Mouse (Mus musculus) forebrain, embryonic 13.5 days (tissue): ENCODE results near the gene Ccdc138. TPM values are rescaled to one million over a fixed set of nuclear protein-coding genes. Genes with fewer than 3 reads are reported as not detected.
"Not testable (repeated sequence)": the region's sequence is repeated elsewhere in the genome, so short reads cannot be mapped to it uniquely, and the experiment has no call there.

ENCODE experiments used
- ATAC-seq: fragments of 200-750 bp; cut with Nextera tagmentation; 2 replicates; pipeline ENCODE4 v1.8.0; 2017
- H3K27ac ChIP-seq: fragments of 300-500 bp; sonication (generic); 2 replicates; pipeline ENCODE4 v1.5.1; 2015; ENCODE audit warnings: inconsistent platforms, mild to moderate bottlenecking, moderate library complexity
- H3K27me3 ChIP-seq: fragments of 300-500 bp; sonication (generic); 2 replicates; pipeline ENCODE4 v1.6.1; 2015; ENCODE audit warnings: mild to moderate bottlenecking, inconsistent platforms
- H3K36me3 ChIP-seq: fragments of 300-500 bp; sonication (generic); 2 replicates; pipeline ENCODE4 v1.6.1; 2015; ENCODE audit warnings: mild to moderate bottlenecking, inconsistent platforms; ENCODE audit not compliant: poor library complexity, severe bottlenecking
- H3K4me1 ChIP-seq: fragments of 300-500 bp; sonication (generic); 2 replicates; pipeline ENCODE4 v1.6.1; 2015; ENCODE audit warnings: inconsistent platforms
- H3K4me2 ChIP-seq: fragments of 300-500 bp; sonication (generic); 2 replicates; pipeline ENCODE4 v1.6.1; 2015; ENCODE audit warnings: inconsistent platforms, mild to moderate bottlenecking, moderate library complexity
- H3K4me3 ChIP-seq: fragments of 300-500 bp; sonication (generic); 2 replicates; pipeline ENCODE4 v1.5.1; 2015; ENCODE audit warnings: mild to moderate bottlenecking, inconsistent platforms
- H3K9ac ChIP-seq: fragments of 300-500 bp; sonication (generic); 2 replicates; pipeline ENCODE4 v1.6.1; 2015; ENCODE audit warnings: mild to moderate bottlenecking, inconsistent platforms
- H3K9me3 ChIP-seq: fragments of 300-500 bp; sonication (generic); replicated peaks from 2 replicates; pipeline ENCODE4 v1.6.1; 2016; ENCODE audit warnings: inconsistent platforms
- WGBS: fragments of 180-500 bp; shearing (Covaris S2); methylation state at CpG from one replicate; pipeline ENCODE4 v1.1.7; 2015; 5-methylcytosine and 5-hydroxymethylcytosine counted together
- polyA plus RNA-seq: library from polyadenylated mRNA; unstranded; fragments of >200 nt; fragmentation: Nextera tagmentation; extraction: Ambion mirVana; gene quantifications from 2 replicates; pipeline ENCODE4 v1.2.1, GENCODE M21; 2015

The Ccdc138 gene
- polyA plus RNA-seq, 1 experiment from 2014 or later = 13.7 TPM

GRCm38 (mm10) chr10:58530896-58531790, 33.4 kb downstream of the Ccdc138 start:
- Histone ChIP-seq H3K4me3 (no peak overlapping the region), H3K9me3 (peaks cover 3% of the 10 kb centered on the region; the same call in 1 of the 2 replicates), H3K4me2 (no peak overlapping the region), H3K9ac (no peak overlapping the region), H3K36me3 (peaks cover 41% of the 10 kb centered on the region), H3K4me1 (no peaks in the 10 kb centered on the region), H3K27me3 (no peaks in the 10 kb centered on the region), H3K27ac (no peak overlapping the region)
- no peak for ATAC-seq
- WGBS = 77% methylated on average over 10 of the region's 10 CpGs

GRCm38 (mm10) chr10:58532177-58532576, 34.4 kb downstream of the Ccdc138 start:
- no peak for ATAC-seq
- no peak overlapping the region for H3K9ac ChIP-seq
- peaks cover 43% of the 10 kb centered on the region for H3K36me3 ChIP-seq
- H3K27me3 ChIP-seq = no peaks in the 10 kb centered on the region
- no peak overlapping the region for H3K4me3 ChIP-seq
- H3K27ac ChIP-seq = no peak overlapping the region
- peaks cover 3% of the 10 kb centered on the region; the same call in 1 of the 2 replicates for H3K9me3 ChIP-seq
- H3K4me2 ChIP-seq = no peak overlapping the region
- H3K4me1 ChIP-seq = no peaks in the 10 kb centered on the region
- 96% methylated on average over 2 of the region's 2 CpGs for WGBS

DNA sequence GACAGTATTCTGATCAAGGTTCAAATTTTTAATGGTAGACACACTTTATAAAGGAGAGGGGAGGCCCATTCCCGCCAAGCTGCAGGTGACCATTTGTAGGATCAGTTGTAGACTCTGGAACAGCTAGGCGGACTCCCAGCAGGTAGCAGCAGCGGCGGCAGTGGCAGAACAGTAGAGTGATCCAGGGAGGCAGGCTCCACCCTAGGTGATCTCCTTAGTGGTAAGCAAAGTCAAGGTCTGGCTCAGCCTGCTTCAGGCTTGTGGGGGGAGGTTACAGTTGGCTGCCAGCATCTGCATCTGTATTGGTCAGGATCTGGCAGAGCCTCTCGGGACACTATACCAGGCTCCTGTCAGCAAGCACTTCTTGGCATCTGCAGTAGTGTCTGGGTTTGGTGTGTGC, 38.5 kb downstream of the Ccdc138 start:
- not testable (repeated sequence) for ATAC-seq
- WGBS = 78% methylated on average over 5 of the region's 5 CpGs

GRCm38 (mm10) chr10:58540613-58541012, 42.9 kb downstream of the Ccdc138 start:
- Histone ChIP-seq H3K36me3 (peaks cover 31% of the 10 kb centered on the region), H3K9me3 (no peaks in the 10 kb centered on the region), H3K27ac (no peak overlapping the region), H3K27me3 (no peaks in the 10 kb centered on the region), H3K4me3 (no peak overlapping the region), H3K4me1 (no peaks in the 10 kb centered on the region), H3K9ac (no peak overlapping the region), H3K4me2 (no peak overlapping the region)
- 50% methylated on average over 13 of the region's 13 CpGs for WGBS
- peak; percentile 53 for ATAC-seq

More for the DNA sequence above, 38.5 kb downstream of the Ccdc138 start:
- not testable (repeated sequence) for H3K27me3 ChIP-seq, H3K4me2 ChIP-seq, H3K4me3 ChIP-seq, H3K27ac ChIP-seq, H3K9me3 ChIP-seq, H3K4me1 ChIP-seq, H3K9ac ChIP-seq
- H3K36me3 ChIP-seq = peaks cover 36% of the 10 kb centered on the region

DNA sequence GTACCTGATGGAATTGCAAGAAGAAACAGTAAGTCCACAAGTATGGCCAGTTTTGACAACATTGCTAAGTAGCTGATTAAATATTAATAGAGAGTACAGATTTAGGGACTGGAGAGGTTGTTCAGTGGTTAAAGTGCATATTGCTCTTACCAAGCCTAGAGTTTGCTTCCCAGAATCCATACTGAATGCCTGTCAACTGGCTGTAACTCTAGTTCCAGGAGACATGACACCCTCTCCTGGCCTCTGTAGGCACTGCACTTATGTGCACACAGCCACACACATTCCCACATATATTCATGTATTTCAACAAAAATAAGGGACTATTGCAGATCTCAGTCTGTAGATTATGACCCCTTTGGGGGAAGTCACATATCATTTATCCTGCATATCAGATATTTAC, 51.0 kb downstream of the Ccdc138 start:
- H3K9me3 ChIP-seq = no peaks in the 10 kb centered on the region
- no peak for ATAC-seq

DNA sequence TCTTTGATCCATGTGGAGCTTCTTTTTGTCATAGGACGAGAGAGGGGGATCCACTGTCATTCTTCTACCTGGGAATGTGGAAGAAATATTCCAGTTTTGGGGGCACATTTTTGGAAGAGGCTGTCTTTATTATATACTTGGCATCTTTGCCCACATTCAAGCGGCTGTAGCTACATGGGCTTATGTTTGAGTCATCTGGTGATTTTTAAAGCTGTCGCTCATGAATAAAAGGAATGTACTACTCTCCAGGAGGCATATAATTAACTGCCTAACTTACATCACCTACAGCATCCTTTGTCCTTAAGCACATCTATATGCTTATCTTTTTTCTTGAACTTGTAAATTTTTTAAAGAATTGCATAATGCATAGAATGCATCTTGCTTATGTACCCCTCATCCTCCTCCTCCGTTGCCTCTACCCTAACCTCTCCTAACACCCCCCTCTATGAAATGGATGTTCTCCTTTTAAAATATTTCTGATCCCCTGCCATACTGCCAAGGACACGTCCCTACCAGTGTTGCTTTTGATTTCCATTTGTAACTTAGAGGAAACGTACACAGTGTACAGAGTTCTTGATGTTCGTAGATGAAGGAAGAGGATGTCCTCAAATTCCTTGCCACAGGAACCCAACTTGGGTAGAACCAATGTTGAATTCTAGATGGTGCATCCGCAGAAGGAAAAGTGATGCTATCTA, 57.1 kb downstream of the Ccdc138 start:
- WGBS = 89% methylated on average over 8 of the region's 8 CpGs
- H3K9ac ChIP-seq = no peak overlapping the region
- H3K4me1 ChIP-seq = no peaks in the 10 kb centered on the region
- H3K4me2 ChIP-seq = no peak overlapping the region
- no peaks in the 10 kb centered on the region for H3K27me3 ChIP-seq
- peaks cover 11% of the 10 kb centered on the region; the same call in 1 of the 2 replicates for H3K36me3 ChIP-seq
- no peak for ATAC-seq
- no peak overlapping the region for H3K27ac ChIP-seq
- H3K9me3 ChIP-seq = no peaks in the 10 kb centered on the region
- no peak overlapping the region for H3K4me3 ChIP-seq

More for the DNA sequence above, 51.0 kb downstream of the Ccdc138 start:
- Histone ChIP-seq H3K27me3 (no peaks in the 10 kb centered on the region), H3K4me1 (no peaks in the 10 kb centered on the region), H3K36me3 (peaks cover 6% of the 10 kb centered on the region; the same call in 1 of the 2 replicates), H3K9ac (no peak overlapping the region), H3K27ac (no peak overlapping the region), H3K4me3 (no peak overlapping the region), H3K4me2 (no peak overlapping the region)

DNA sequence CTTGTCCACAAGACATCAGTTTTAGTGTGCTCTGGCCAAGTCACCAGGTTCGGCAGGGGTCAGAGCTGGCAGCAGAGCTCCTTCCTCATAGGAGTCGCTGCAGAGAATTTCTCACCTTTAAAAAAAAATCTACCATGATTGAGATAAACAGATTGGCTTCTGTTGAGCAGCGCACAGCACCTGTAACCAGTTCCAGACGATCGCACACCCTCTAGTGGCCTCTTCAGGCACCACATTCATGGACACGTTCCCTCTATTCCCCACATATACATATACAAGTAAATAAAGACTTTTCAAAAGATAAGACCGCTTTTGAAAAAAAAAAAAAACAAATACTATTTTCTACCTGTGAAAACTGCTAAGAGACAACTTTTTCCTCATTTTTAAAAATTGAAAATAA, 61.4 kb downstream of the Ccdc138 start:
- H3K9me3 ChIP-seq = no peaks in the 10 kb centered on the region
- 0 out of 2 replicates have a peak, but pooled peaks cover 5% of the 10 kb centered on the region for H3K36me3 ChIP-seq
- no peaks in the 10 kb centered on the region for H3K4me1 ChIP-seq
- no peak overlapping the region for H3K4me3 ChIP-seq
- H3K4me2 ChIP-seq = no peak overlapping the region
- no peaks in the 10 kb centered on the region for H3K27me3 ChIP-seq
- no peak overlapping the region for H3K27ac ChIP-seq
- ATAC-seq = peak; percentile 76
- no peak overlapping the region for H3K9ac ChIP-seq
- 27% methylated on average over 7 of the region's 7 CpGs for WGBS

GRCm38 (mm10) chr10:58559901-58560300, 62.2 kb downstream of the Ccdc138 start:
- Histone ChIP-seq H3K4me1 (no peaks in the 10 kb centered on the region), H3K27me3 (no peaks in the 10 kb centered on the region), H3K4me3 (no peak overlapping the region), H3K27ac (no peak overlapping the region), H3K4me2 (no peak overlapping the region), H3K9me3 (no peaks in the 10 kb centered on the region), H3K36me3 (0 out of 2 replicates have a peak, but pooled peaks cover 5% of the 10 kb centered on the region), H3K9ac (no peak overlapping the region)
- WGBS = 17% methylated on average over 3 of the region's 3 CpGs
- ATAC-seq = peak; percentile 75

- Histone ChIP-seq H3K4me3 (no peak overlapping the region), H3K36me3 (0 out of 2 replicates have a peak, but pooled peaks cover 5% of the 10 kb centered on the region), H3K27ac (no peak overlapping the region), H3K9ac (no peak overlapping the region), H3K4me2 (no peak overlapping the region), H3K27me3 (no peaks in the 10 kb centered on the region), H3K4me1 (no peaks in the 10 kb centered on the region), H3K9me3 (no peaks in the 10 kb centered on the region)
- WGBS = 89% methylated on average over 6 of the region's 6 CpGs
- ATAC-seq = no peak
Measured at GRCm38 (mm10) chr10:58560521-58560920, 62.8 kb downstream of the Ccdc138 start.

DNA sequence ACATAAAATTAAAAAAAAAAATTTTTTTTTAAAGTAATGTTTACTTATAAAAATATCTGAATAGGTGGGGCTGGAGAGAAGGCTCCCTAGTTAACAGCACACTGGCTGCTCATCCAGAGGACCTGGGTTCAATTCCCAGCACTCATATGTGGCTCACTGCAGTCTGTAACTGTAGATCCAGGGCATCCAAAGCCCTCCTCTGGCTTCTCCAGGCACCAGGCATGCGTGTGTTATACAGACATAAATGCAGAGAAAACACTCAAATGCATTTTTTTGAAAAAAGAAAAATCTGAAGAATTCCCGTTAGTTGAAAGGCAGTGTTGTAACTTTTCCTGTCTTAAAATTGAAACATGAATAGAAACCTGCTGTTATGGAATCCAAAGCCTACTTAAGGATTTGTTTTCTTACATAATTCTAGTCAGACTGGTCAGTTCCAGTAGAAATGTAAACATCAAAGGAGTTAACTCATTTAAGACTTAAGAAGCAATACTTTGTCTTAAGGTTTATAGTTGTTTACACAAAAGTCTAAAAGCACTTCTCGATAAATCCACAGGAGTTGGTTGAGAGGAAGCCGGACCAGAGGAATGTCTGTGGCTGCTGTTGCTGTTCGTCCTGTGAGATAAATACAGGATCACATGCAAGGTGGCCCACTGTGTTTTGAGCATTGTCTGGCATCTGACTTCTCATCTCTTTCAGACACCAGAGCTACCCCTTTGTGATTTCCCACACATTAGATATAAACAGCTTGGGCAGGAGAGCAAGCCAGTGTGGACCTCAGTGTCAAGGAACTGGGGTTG, 87.9 kb downstream of the Ccdc138 start:
- 78% methylated on average over 5 of the region's 5 CpGs for WGBS
- no peak overlapping the region for H3K9ac ChIP-seq
- no peak overlapping the region for H3K27ac ChIP-seq
- H3K9me3 ChIP-seq = no peaks in the 10 kb centered on the region
- H3K4me1 ChIP-seq = no peaks in the 10 kb centered on the region
- no peak overlapping the region for H3K4me2 ChIP-seq
- ATAC-seq = no peak
- H3K36me3 ChIP-seq = no peaks in the 10 kb centered on the region
- H3K27me3 ChIP-seq = no peaks in the 10 kb centered on the region
- no peak overlapping the region for H3K4me3 ChIP-seq

DNA sequence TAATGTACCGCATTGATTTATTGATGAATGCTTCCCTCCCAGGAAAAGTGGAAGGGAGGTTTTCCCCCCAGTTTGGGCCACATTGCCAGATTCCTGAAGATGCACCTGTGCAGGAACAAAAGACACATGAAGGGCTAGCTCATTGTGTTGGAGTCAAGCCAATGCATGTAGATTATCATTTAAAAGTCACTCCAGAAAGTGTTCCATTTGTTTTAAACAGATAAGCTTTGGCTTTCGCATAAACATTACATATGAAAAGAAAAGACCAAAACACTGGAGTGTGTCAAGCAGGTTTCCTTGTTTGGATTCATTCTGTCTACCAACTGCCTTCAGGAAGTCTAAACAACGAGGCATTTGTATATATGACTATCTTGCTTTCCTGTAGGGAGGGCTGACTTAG, 96.7 kb downstream of the Ccdc138 start:
- Histone ChIP-seq H3K27ac (no peak overlapping the region), H3K4me3 (no peak overlapping the region), H3K4me1 (no peaks in the 10 kb centered on the region), H3K4me2 (no peak overlapping the region), H3K27me3 (no peaks in the 10 kb centered on the region), H3K9ac (no peak overlapping the region), H3K9me3 (peaks cover 6% of the 10 kb centered on the region; the same call in 1 of the 2 replicates), H3K36me3 (no peaks in the 10 kb centered on the region)
- 90% methylated on average over 3 of the region's 3 CpGs for WGBS
- ATAC-seq = no peak
